9 mouse cellular contexts compared by ENCODE assay signal in the genomic region with DNA sequence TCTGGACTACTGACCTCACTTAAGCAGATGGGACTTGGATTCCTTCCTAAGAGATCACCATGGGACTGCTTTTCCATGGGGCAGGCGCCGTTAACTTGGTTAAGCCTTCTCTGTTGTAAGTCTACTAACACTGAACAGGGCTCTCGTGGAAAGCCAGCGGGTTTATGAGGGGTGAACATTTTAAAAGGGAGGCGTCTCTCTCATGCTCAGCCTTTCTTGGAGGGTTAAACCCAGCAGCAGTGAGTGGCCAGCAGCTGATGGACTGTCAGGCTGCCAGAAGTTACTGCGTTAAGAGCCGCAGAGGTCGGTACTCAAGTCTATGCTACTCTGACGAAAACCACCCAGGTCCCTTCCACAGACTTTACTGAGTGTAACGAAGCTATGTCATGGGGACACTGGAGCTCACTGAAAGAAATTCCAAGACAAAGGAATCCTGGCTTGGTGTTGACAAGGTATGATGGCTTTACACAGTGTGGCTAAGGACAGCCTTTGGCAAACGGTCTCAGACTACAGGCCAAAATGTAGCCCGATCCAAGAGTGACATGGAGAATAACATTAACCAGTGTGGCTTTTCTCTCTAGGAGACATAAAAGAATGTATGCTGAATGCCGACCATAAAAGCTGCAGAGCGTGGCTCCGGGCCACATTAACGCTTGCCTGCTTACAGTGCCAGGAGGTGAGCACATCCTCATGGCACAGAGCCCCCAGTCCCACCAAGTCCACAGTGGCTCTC.
DNase-seq lines count a peak whose midpoint lies in the region; ATAC-seq and TF ChIP-seq lines count a peak whose summit lies in the region.
"Had no signal": no experiment of that assay in that cellular context is flagged by ENCODE, and none has a peak within 500 bp of the region (broad histone marks: within the 10 kb centered on the region; RNA-seq: fewer than 3 reads in every experiment).

No protein-coding gene starts in this region.

- TF ChIP-seq POLR2A in thymus, adult 2 months (IDR thresholded peaks at IDR 0.05; ENCODE audit: control insufficient read depth, extremely low read depth, insufficient read depth, low read length, poor library complexity) = no peak

- DNase-seq in ovary, postnatal 14 days (ENCODE audit: low spot score) = peak; percentile 25
- no peak for DNase-seq in ovary, postnatal 36 days (ENCODE audit: low spot score)
- peak; percentile 44 to 47 for DNase-seq in gastrocnemius, adult 8-10 months (ENCODE audit: low spot score in 2 of 2)
- peak; percentile 54 for DNase-seq in hindbrain, embryonic 14.5 days (ENCODE audit: low spot score)
- DNase-seq in thymus, adult 2 months = no peak
- DNase-seq in layer of hippocampus, adult 18-20 months (ENCODE audit: low spot score in 2 of 2) = no peak
- DNase-seq in liver = no peak

- H3K9ac ChIP-seq in hindbrain, embryonic 14.5 days = no peak overlapping the region
- H3K9ac ChIP-seq in lung, embryonic 16.5 days (ENCODE audit: low read length) = no peak overlapping the region; the same call in 1 of the 2 replicates
- H3K9ac ChIP-seq: midbrain, embryonic 12.5 days had no signal

- H3K9me3 ChIP-seq in hindbrain, embryonic 14.5 days (ENCODE audit: control insufficient read depth, low read length) = peaks cover 5% of the 10 kb centered on the region; the same call in 1 of the 2 replicates
- 0 out of 2 replicates have a peak, but pooled peaks cover 4% of the 10 kb centered on the region for H3K9me3 ChIP-seq in lung, embryonic 16.5 days (ENCODE audit: control insufficient read depth, low read length)
- H3K9me3 ChIP-seq: midbrain, embryonic 12.5 days had no signal

- H3K27ac ChIP-seq in hindbrain, embryonic 14.5 days = peak overlapping the region; percentile 72
- H3K27ac ChIP-seq in lung, embryonic 16.5 days (ENCODE audit: low read length) = peak overlapping the region; percentile 87
- H3K27ac ChIP-seq in thymus, adult 2 months (ENCODE audit: control insufficient read depth, insufficient read depth, low read length) = no peak overlapping the region
- H3K27ac ChIP-seq: midbrain, embryonic 12.5 days had no signal

- H3K4me3 ChIP-seq in hindbrain, embryonic 14.5 days (replicated peaks; ENCODE audit: low read length) = no peak overlapping the region
- H3K4me3 ChIP-seq in lung, embryonic 16.5 days (ENCODE audit: low read length) = peak overlapping the region; percentile 24
- H3K4me3 ChIP-seq in thymus, adult 2 months (ENCODE audit: control insufficient read depth, insufficient read depth, low read length) = no peak overlapping the region
- H3K4me3 ChIP-seq: midbrain, embryonic 12.5 days had no signal

- no peaks in the 10 kb centered on the region for H3K4me1 ChIP-seq in hindbrain, embryonic 14.5 days (replicated peaks; ENCODE audit: control insufficient read depth, insufficient read depth, low read length)
- H3K4me1 ChIP-seq in lung, embryonic 16.5 days (replicated peaks; ENCODE audit: control insufficient read depth, insufficient read depth, low read length) = peaks cover 3% of the 10 kb centered on the region; the same call in 1 of the 2 replicates
- H3K4me1 ChIP-seq in thymus, adult 2 months (replicated peaks; ENCODE audit: control insufficient read depth, insufficient read depth, low read length) = 0 out of 2 replicates have a peak, but pooled peaks cover 2% of the 10 kb centered on the region

- 59% methylated on average over 16 of the region's 16 CpGs for WGBS in hindbrain, embryonic 14.5 days
- 48% methylated on average over 16 of the region's 16 CpGs for WGBS in lung, embryonic 16.5 days
- WGBS in thymus, adult 2 months = 90% methylated on average over 16 of the region's 16 CpGs

- peaks cover 44% of the 10 kb centered on the region for H3K36me3 ChIP-seq in hindbrain, embryonic 14.5 days (replicated peaks; ENCODE audit: control insufficient read depth, insufficient read depth)
- H3K36me3 ChIP-seq in lung, embryonic 16.5 days (ENCODE audit: control insufficient read depth, insufficient read depth, low read length) = peaks cover 9% of the 10 kb centered on the region; the same call in 1 of the 2 replicates
- H3K36me3 ChIP-seq in thymus, adult 2 months (ENCODE audit: control insufficient read depth, insufficient read depth, low read length) = no peaks in the 10 kb centered on the region

- ATAC-seq in hindbrain, embryonic 14.5 days (ENCODE audit: low FRiP score) = peak; percentile 86
- ATAC-seq in lung, embryonic 16.5 days (ENCODE audit: low read depth) = peak; percentile 84

- TF ChIP-seq CTCF in thymus, adult 2 months (IDR thresholded peaks at IDR 0.05; ENCODE audit: borderline replicate concordance, control insufficient read depth, extremely low read depth, insufficient read depth, low read length, poor library complexity) = no peak

- H3K4me2 ChIP-seq in hindbrain, embryonic 14.5 days (replicated peaks) = no peak overlapping the region; the same call in 1 of the 2 replicates
- peak overlapping the region; percentile 36 for H3K4me2 ChIP-seq in lung, embryonic 16.5 days (ENCODE audit: low read depth, low read length)
- H3K4me2 ChIP-seq: midbrain, embryonic 12.5 days had no signal

- H3K27me3 ChIP-seq in hindbrain, embryonic 14.5 days (ENCODE audit: control insufficient read depth, insufficient read depth, low read length) = no peaks in the 10 kb centered on the region
- H3K27me3 ChIP-seq in lung, embryonic 16.5 days (ENCODE audit: control insufficient read depth, insufficient read depth, low read depth, low read length) = no peaks in the 10 kb centered on the region
- H3K27me3 ChIP-seq in thymus, adult 2 months (ENCODE audit: control insufficient read depth, insufficient read depth, low read length) = no peaks in the 10 kb centered on the region
- H3K27me3 ChIP-seq: midbrain, embryonic 12.5 days had no signal

Comparison
In these comparisons a context has a peak if more than half of its experiments do, and no peak if none do; other contexts are left out.
1. DNase-seq: peak in ovary, postnatal 14 days (single experiment), gastrocnemius, adult 8-10 months (2 of 2) and hindbrain, embryonic 14.5 days (single experiment); none in ovary, postnatal 36 days (single experiment), thymus, adult 2 months (single experiment), layer of hippocampus, adult 18-20 months (0 of 2) and liver (single experiment).